Mouse (Mus musculus) G1E (cell line): Measurements from ENCODE around the gene Rbbp9. TPM values are rescaled to one million over a fixed set of nuclear protein-coding genes. Genes with fewer than 3 reads are reported as not detected.

ENCODE experiments used
- ATAC-seq: 2 replicates; pipeline ENCODE4 v1.8.0; 2016; ENCODE audit warnings: mild to moderate bottlenecking; ENCODE audit not compliant: insufficient number of reproducible peaks, poor library complexity, low FRiP score, severe bottlenecking; ENCODE audit errors: extremely low read depth
- DNase-seq: peaks from one replicate; pipeline ENCODE4 v3.0.0; 2012; ENCODE audit warnings: low spot score
- H3K27me3 ChIP-seq: 2 replicates; pipeline ENCODE4 v1.6.1; 2012; ENCODE audit warnings: mild to moderate bottlenecking, low read length, inconsistent platforms; ENCODE audit not compliant: insufficient read depth
- H3K36me3 ChIP-seq: replicated peaks from 2 replicates; pipeline ENCODE3; 2012; ENCODE audit warnings: mild to moderate bottlenecking, inconsistent platforms
- H3K4me1 ChIP-seq: 2 replicates; pipeline ENCODE4 v1.6.1; 2012; ENCODE audit warnings: low read depth, low read length, inconsistent platforms, mixed read lengths; ENCODE audit not compliant: insufficient read depth
- H3K4me3 ChIP-seq: 2 replicates; pipeline ENCODE4 v1.5.1; 2012; ENCODE audit warnings: low read depth, mild to moderate bottlenecking, inconsistent platforms, low read length, moderate library complexity, mixed read lengths
- H3K9me3 ChIP-seq: replicated peaks from 2 replicates; pipeline ENCODE4 v1.6.1; 2012; ENCODE audit warnings: inconsistent platforms
- CTCF ChIP-seq: IDR thresholded peaks from 2 replicates; pipeline ENCODE4 v1.5.1; 2012; ENCODE audit warnings: low read depth, low read length, inconsistent platforms, mixed read lengths
- GATA1 ChIP-seq: IDR thresholded peaks from 2 replicates; pipeline ENCODE4 v1.6.1; 2012; ENCODE audit warnings: borderline replicate concordance, low read length, inconsistent platforms, mixed read lengths
- GATA2 ChIP-seq: IDR thresholded peaks from 2 replicates; pipeline ENCODE4 v1.6.1; 2012; ENCODE audit warnings: low read depth, low read length, inconsistent platforms, borderline replicate concordance
- POLR2AphosphoS5 ChIP-seq: IDR thresholded peaks from 2 replicates; pipeline ENCODE4 v1.6.1; 2012; ENCODE audit warnings: low read depth, low read length, inconsistent platforms; ENCODE audit not compliant: insufficient replicate concordance
- TAL1 ChIP-seq: conservative IDR thresholded peaks from 2 replicates; pipeline ENCODE4 v1.6.1; 2012; ENCODE audit warnings: low read depth, low read length, inconsistent platforms, mixed read lengths
- polyA plus RNA-seq: library from polyadenylated mRNA; stranded (reverse); fragments of >175 nt; gene quantifications from 2 replicates; pipeline ENCODE4 v1.2.3, GENCODE M21; 2012
- total RNA-seq, 2 experiments: library from RNA; stranded (forward) in 1 of 2; stranded (reverse) in 1 of 2; fragments of 200-1000 nt in 1 of 2; fragments of >200 nt in 1 of 2; fragmentation: Nextera tagmentation in 1 of 2; gene quantifications; 2 replicates each; pipeline ENCODE4 v1.2.3; 2014 to 2017

Gene Rbbp9
- total and polyA plus RNA-seq, 3 experiments = 1.6 to 16.3 (median 6.7) TPM

DNA sequence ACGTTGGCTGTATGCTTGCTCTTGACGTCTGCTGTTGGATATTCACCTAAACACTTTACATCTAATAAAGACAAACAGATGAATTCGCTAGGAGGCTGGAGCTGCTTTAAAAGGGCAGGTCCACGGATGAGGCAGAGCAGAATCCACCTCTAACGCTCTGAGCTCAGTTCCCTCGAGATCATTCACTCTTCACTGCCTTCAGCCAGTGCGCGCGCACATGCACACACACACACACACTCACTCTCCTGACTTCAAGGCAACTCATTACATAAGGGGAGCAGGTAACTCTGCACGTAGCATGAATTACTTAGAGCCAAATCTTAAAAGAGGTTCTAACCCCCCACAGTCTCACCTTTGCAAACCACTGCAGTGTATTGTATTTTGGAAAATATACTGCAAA is 24.8 kb downstream of the Rbbp9 start:
- Histone ChIP-seq H3K4me1 (peaks cover 29% of the 10 kb centered on the region), H3K36me3 (peaks cover 19% of the 10 kb centered on the region), H3K9me3 (no peaks in the 10 kb centered on the region), H3K27me3 (peaks cover 12% of the 10 kb centered on the region), H3K4me3 (no peak overlapping the region)
- ATAC-seq (no peak), DNase-seq (no peak)
- TF ChIP-seq TAL1 (no peak), GATA1 (no peak), CTCF (no peak), POLR2AphosphoS5 (no peak), GATA2 (no peak)

DNA sequence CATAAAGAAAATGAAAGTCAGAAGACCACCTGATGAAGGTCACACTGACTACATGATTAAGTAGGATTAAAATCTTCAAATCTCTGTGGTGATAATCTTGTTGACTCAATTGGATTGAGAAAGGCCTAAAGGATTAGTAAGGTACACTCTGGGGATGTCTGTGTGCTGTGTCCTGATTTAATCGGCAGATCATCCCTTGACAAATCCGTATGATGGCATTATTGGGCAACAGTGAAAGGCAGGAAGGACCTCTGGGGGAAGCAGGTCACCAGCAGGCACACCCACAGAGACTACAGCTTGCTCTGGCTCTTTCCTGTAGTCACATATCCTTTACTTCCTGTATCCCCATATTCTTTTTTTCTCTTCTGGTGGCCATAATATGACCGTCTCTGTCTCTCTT is 30.9 kb downstream of the Rbbp9 start:
- ATAC-seq = no peak
- Histone ChIP-seq H3K9me3 (no peaks in the 10 kb centered on the region), H3K36me3 (no peaks in the 10 kb centered on the region), H3K4me3 (no peak overlapping the region), H3K27me3 (peaks cover 9% of the 10 kb centered on the region), H3K4me1 (no peaks in the 10 kb centered on the region)
- TF ChIP-seq TAL1 (no peak), POLR2AphosphoS5 (no peak), CTCF (no peak), GATA1 (no peak)
- DNase-seq = no peak

DNA sequence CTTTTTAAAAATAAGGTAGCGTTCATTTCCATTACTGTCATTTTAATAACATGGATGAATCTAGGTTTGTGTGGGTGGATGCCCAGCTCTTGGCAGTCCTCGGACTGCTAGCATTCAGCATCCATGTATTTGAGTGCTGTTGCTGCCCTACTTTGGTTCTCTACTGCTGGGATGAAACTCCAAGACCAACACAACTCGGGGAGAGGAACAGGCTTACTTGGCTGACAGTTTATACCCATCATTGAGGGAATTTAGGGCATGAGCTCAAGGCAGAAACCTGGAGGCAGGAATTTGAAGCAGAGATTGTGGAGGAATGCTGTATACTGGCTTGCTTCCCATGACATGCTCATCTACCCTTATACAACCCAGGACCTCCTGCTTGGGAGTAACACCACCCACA is 36.0 kb downstream of the Rbbp9 start:
- ATAC-seq (no peak), DNase-seq (no peak)
- Histone ChIP-seq H3K4me1 (no peaks in the 10 kb centered on the region), H3K36me3 (no peaks in the 10 kb centered on the region), H3K4me3 (no peak overlapping the region), H3K9me3 (no peaks in the 10 kb centered on the region), H3K27me3 (peaks cover 5% of the 10 kb centered on the region)
- TF ChIP-seq GATA1 (no peak), GATA2 (no peak), CTCF (no peak)

DNA sequence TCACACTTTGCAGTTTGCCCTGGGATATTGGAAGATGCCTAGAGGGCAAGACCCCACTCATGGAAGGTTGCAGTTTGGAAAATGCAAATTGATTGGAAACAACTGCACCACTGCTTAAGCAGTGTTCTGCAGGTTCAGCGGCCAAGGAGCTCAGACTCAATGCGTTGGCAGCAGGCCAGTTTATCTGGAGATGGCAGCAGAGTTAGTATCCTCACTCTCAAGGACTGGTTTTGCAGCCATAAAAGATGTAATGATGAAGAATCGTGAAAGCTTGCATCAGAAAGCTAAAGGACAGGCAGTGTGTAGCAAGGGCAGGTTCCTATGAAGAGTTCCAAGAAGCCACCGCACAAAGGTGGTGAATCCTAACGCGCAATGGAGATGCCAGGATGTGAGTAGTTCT is 48.5 kb downstream of the Rbbp9 start:
- TF ChIP-seq TAL1 (no peak), CTCF (no peak), GATA2 (no peak), GATA1 (no peak), POLR2AphosphoS5 (no peak)
- no peaks in the 10 kb centered on the region for H3K4me1 ChIP-seq
- no peak for ATAC-seq
- H3K9me3 ChIP-seq = no peaks in the 10 kb centered on the region
- no peaks in the 10 kb centered on the region for H3K36me3 ChIP-seq
- no peak overlapping the region for H3K4me3 ChIP-seq
- DNase-seq = no peak
- H3K27me3 ChIP-seq = peaks cover 15% of the 10 kb centered on the region

Other genes with a start within 250 kb of the Rbbp9 start
- gene Ovol2, start 218.7 kb downstream of the Rbbp9 start, total RNA-seq (2014; fragmentation: Nextera tagmentation) = not detected in 2 replicates
- 0.05 and 0.06 TPM in 2 replicates for gene Ovol2, start 218.7 kb downstream of the Rbbp9 start, total RNA-seq (2017)
- not detected in 2 replicates for gene Ovol2, start 218.7 kb downstream of the Rbbp9 start, polyA plus RNA-seq
- 50.2 and 80.4 TPM in 2 replicates for gene Kat14, start 181.9 kb downstream of the Rbbp9 start, total RNA-seq (2014; fragmentation: Nextera tagmentation)
- gene Kat14, start 181.9 kb downstream of the Rbbp9 start, total RNA-seq (2017) = 20.7 and 24.5 TPM in 2 replicates
- gene Kat14, start 181.9 kb downstream of the Rbbp9 start, polyA plus RNA-seq = 14.3 and 26.3 TPM in 2 replicates
- gene Pet117, start 181.9 kb downstream of the Rbbp9 start, total RNA-seq (2014; fragmentation: Nextera tagmentation) = 3.6 TPM in 1 of 2 replicates, not detected in the other
- not detected in 2 replicates for gene Pet117, start 181.9 kb downstream of the Rbbp9 start, total RNA-seq (2017)
- 5.7 and 25.9 TPM in 2 replicates for gene Pet117, start 181.9 kb downstream of the Rbbp9 start, polyA plus RNA-seq
- 0.53 TPM in 1 of 2 replicates, not detected in the other for gene Dzank1, start 23.5 kb downstream of the Rbbp9 start, total RNA-seq (2014; fragmentation: Nextera tagmentation)
- gene Dzank1, start 23.5 kb downstream of the Rbbp9 start, total RNA-seq (2017) = 0.22 and 0.23 TPM in 2 replicates
- 0.01 and 0.02 TPM in 2 replicates for gene Dzank1, start 23.5 kb downstream of the Rbbp9 start, polyA plus RNA-seq
- 23.7 and 32.4 TPM in 2 replicates for gene Polr3f, start 23.2 kb downstream of the Rbbp9 start, total RNA-seq (2014; fragmentation: Nextera tagmentation)
- gene Polr3f, start 23.2 kb downstream of the Rbbp9 start, total RNA-seq (2017) = 37.8 and 40.9 TPM in 2 replicates
- 19.6 and 32.5 TPM in 2 replicates for gene Polr3f, start 23.2 kb downstream of the Rbbp9 start, polyA plus RNA-seq
- 64.5 and 81.7 TPM in 2 replicates for gene Sec23b, start 5.4 kb upstream of the Rbbp9 start, total RNA-seq (2014; fragmentation: Nextera tagmentation)
- 90.7 and 99.8 TPM in 2 replicates for gene Sec23b, start 5.4 kb upstream of the Rbbp9 start, total RNA-seq (2017)
- 6.7 and 9.1 TPM in 2 replicates for gene Sec23b, start 5.4 kb upstream of the Rbbp9 start, polyA plus RNA-seq
- 13.8 and 14.5 TPM in 2 replicates for gene Smim26, start 43.2 kb upstream of the Rbbp9 start, total RNA-seq (2014; fragmentation: Nextera tagmentation)
- gene Smim26, start 43.2 kb upstream of the Rbbp9 start, total RNA-seq (2017) = 22.9 and 23.3 TPM in 2 replicates
- gene Smim26, start 43.2 kb upstream of the Rbbp9 start, polyA plus RNA-seq = 1.3 and 1.4 TPM in 2 replicates
- gene Dtd1, start 49.0 kb upstream of the Rbbp9 start, total RNA-seq (2014; fragmentation: Nextera tagmentation) = 15.8 and 21.4 TPM in 2 replicates
- gene Dtd1, start 49.0 kb upstream of the Rbbp9 start, total RNA-seq (2017) = 23.9 and 33.2 TPM in 2 replicates
- gene Dtd1, start 49.0 kb upstream of the Rbbp9 start, polyA plus RNA-seq = 14.2 and 14.8 TPM in 2 replicates